Mouse (Mus musculus): ENCODE results near the gene Iglon5. TPM values are rescaled to one million over a fixed set of nuclear protein-coding genes. Genes with fewer than 3 reads are reported as not detected.

Gene Iglon5
- polyA plus RNA-seq (2015; fragmentation: Nextera tagmentation; extraction: Ambion mirVana): not detected in 2 replicates

- ATAC-seq (ENCODE audit: low read depth): no peak
- WGBS (ENCODE audit: insufficient replicate concordance): 2% methylated on average over 19 of the region's 41 CpGs
- no peak within 1 kb of the TSS for H3K27ac ChIP-seq (ENCODE audit: low read length)
- H3K4me3 ChIP-seq (ENCODE audit: low read depth, low read length): no peak within 1 kb of the TSS
- H3K27me3 ChIP-seq (ENCODE audit: control insufficient read depth, insufficient read depth, low read depth, low read length): peaks cover 27% of the 10 kb centered on the region
- no peaks in the 10 kb centered on the region for H3K4me1 ChIP-seq (ENCODE audit: control insufficient read depth, low read depth, low read length)
- no peak within 1 kb of the TSS for H3K9ac ChIP-seq (ENCODE audit: low read depth, low read length)
- H3K4me2 ChIP-seq (ENCODE audit: low read depth, low read length): no peak within 1 kb of the TSS
- H3K9me3 ChIP-seq (replicated peaks; ENCODE audit: control insufficient read depth, low read length): no peaks in the 10 kb centered on the region
- H3K36me3 ChIP-seq (ENCODE audit: control insufficient read depth, insufficient read depth): no peaks in the 10 kb centered on the region
These were observed at the start of gene Iglon5 for GRCm38 (mm10) chr7:43489631-43490125. Gene Iglon5 (minus strand): TSS chr7:43490075.

- Histone ChIP-seq H3K27ac (ENCODE audit: low read length) (no peak overlapping the region), H3K4me3 (ENCODE audit: low read depth, low read length) (no peak overlapping the region), H3K4me2 (ENCODE audit: low read depth, low read length) (no peak overlapping the region), H3K27me3 (ENCODE audit: control insufficient read depth, insufficient read depth, low read depth, low read length) (no peaks in the 10 kb centered on the region), H3K4me1 (ENCODE audit: control insufficient read depth, low read depth, low read length) (no peaks in the 10 kb centered on the region), H3K9ac (ENCODE audit: low read depth, low read length) (no peak overlapping the region), H3K36me3 (ENCODE audit: control insufficient read depth, insufficient read depth) (no peaks in the 10 kb centered on the region), H3K9me3 (replicated peaks; ENCODE audit: control insufficient read depth, low read length) (no peaks in the 10 kb centered on the region)
- ATAC-seq (ENCODE audit: low read depth): no peak
- 42% methylated on average over 4 of the region's 4 CpGs for WGBS (ENCODE audit: insufficient replicate concordance)
These were observed 48.6 kb upstream of the Iglon5 start for GRCm38 (mm10) chr7:43538524-43538923.

DNA sequence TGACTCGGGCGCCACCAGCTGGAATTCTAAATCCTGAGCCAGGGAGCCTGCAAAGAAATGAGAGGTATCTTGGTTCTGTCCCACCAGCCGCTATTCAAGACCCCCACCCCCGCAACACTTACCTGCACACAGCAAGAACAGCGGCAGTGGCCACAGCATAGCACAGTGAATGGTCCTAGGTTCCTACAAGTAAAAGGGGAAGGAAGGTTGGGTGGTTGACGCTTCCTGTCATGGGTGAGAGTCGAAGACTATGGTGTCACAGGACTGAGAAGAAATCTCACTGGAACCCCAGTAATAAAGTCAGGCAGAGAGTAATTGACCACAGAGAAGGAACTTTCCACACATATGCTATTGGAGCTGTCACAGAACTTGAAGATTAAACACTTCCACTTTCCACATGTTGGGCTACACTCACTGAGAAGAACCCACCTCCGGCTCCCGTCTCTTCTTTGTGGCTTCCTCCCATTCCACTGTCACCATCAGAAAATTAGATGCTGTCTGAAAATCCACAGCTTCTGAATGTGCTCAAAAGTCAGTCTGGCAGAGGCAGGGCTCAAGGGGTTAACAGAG lies 43.1 kb upstream of the Iglon5 start:
- no peaks in the 10 kb centered on the region for H3K27me3 ChIP-seq (ENCODE audit: control insufficient read depth, insufficient read depth, low read depth, low read length)
- 27% methylated on average over 9 of the region's 9 CpGs for WGBS (ENCODE audit: insufficient replicate concordance)
- H3K9ac ChIP-seq (ENCODE audit: low read depth, low read length): no peak overlapping the region
- no peaks in the 10 kb centered on the region for H3K36me3 ChIP-seq (ENCODE audit: control insufficient read depth, insufficient read depth)
- no peaks in the 10 kb centered on the region for H3K4me1 ChIP-seq (ENCODE audit: control insufficient read depth, low read depth, low read length)
- peak; percentile 37 for ATAC-seq (ENCODE audit: low read depth)
- no peaks in the 10 kb centered on the region for H3K9me3 ChIP-seq (replicated peaks; ENCODE audit: control insufficient read depth, low read length)
- 0 out of 2 replicates have a peak overlapping the region, but pooled peaks have one; percentile 26 for H3K27ac ChIP-seq (ENCODE audit: low read length)
- H3K4me3 ChIP-seq (ENCODE audit: low read depth, low read length): peak overlapping the region; percentile 36
- H3K4me2 ChIP-seq (ENCODE audit: low read depth, low read length): no peak overlapping the region

DNA sequence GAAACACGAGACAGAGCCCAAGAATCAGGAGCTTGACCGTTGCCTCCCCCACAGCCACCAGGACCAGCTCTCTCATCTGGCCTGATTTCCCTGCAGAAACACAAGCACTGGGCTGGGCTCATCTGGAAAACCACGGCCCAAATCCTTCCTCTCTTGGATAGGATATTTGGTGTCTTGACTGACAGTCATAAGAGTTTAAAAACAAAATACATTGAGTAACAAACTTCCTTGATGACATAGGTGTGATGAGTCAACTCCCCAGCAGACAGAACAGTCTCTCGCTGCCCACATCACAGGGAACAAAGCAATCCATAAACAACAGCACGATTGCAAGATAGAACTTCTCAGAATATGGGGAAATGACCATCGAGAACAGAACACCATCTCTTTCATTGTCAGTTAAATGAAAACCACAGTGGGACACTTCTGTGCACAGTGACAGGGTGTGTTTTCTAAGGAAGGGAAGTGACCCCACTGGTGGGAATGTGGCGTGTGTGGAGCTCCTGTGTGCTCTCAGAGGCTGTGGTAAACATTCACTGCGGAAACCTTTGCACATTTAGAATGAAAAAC lies 40.4 kb upstream of the Iglon5 start:
- H3K27me3 ChIP-seq (ENCODE audit: control insufficient read depth, insufficient read depth, low read depth, low read length): no peaks in the 10 kb centered on the region
- H3K4me1 ChIP-seq (ENCODE audit: control insufficient read depth, low read depth, low read length): no peaks in the 10 kb centered on the region
- WGBS (ENCODE audit: insufficient replicate concordance): 35% methylated on average over 8 of the region's 8 CpGs
- 0 out of 2 replicates have a peak, but pooled peaks have one; percentile 21 for ATAC-seq (ENCODE audit: low read depth)
- no peak overlapping the region for H3K4me2 ChIP-seq (ENCODE audit: low read depth, low read length)
- H3K4me3 ChIP-seq (ENCODE audit: low read depth, low read length): no peak overlapping the region
- H3K36me3 ChIP-seq (ENCODE audit: control insufficient read depth, insufficient read depth): no peaks in the 10 kb centered on the region
- H3K9me3 ChIP-seq (replicated peaks; ENCODE audit: control insufficient read depth, low read length): no peaks in the 10 kb centered on the region
- H3K27ac ChIP-seq (ENCODE audit: low read length): no peak overlapping the region
- H3K9ac ChIP-seq (ENCODE audit: low read depth, low read length): no peak overlapping the region

GRCm38 (mm10) chr7:43525313-43525712 lies 35.4 kb upstream of the Iglon5 start:
- H3K36me3 ChIP-seq (ENCODE audit: control insufficient read depth, insufficient read depth): no peaks in the 10 kb centered on the region
- WGBS (ENCODE audit: insufficient replicate concordance): 28% methylated on average over 3 of the region's 3 CpGs
- H3K27ac ChIP-seq (ENCODE audit: low read length): no peak overlapping the region
- no peak overlapping the region for H3K9ac ChIP-seq (ENCODE audit: low read depth, low read length)
- no peaks in the 10 kb centered on the region for H3K9me3 ChIP-seq (replicated peaks; ENCODE audit: control insufficient read depth, low read length)
- H3K4me2 ChIP-seq (ENCODE audit: low read depth, low read length): no peak overlapping the region
- H3K4me1 ChIP-seq (ENCODE audit: control insufficient read depth, low read depth, low read length): no peaks in the 10 kb centered on the region
- no peak for ATAC-seq (ENCODE audit: low read depth)
- H3K27me3 ChIP-seq (ENCODE audit: control insufficient read depth, insufficient read depth, low read depth, low read length): no peaks in the 10 kb centered on the region
- H3K4me3 ChIP-seq (ENCODE audit: low read depth, low read length): no peak overlapping the region

- Histone ChIP-seq H3K4me3 (ENCODE audit: low read depth, low read length) (no peak overlapping the region), H3K4me1 (ENCODE audit: control insufficient read depth, low read depth, low read length) (no peaks in the 10 kb centered on the region), H3K9me3 (replicated peaks; ENCODE audit: control insufficient read depth, low read length) (no peaks in the 10 kb centered on the region), H3K9ac (ENCODE audit: low read depth, low read length) (no peak overlapping the region), H3K36me3 (ENCODE audit: control insufficient read depth, insufficient read depth) (no peaks in the 10 kb centered on the region), H3K4me2 (ENCODE audit: low read depth, low read length) (no peak overlapping the region), H3K27me3 (ENCODE audit: control insufficient read depth, insufficient read depth, low read depth, low read length) (no peaks in the 10 kb centered on the region), H3K27ac (ENCODE audit: low read length) (no peak overlapping the region)
- no peak for ATAC-seq (ENCODE audit: low read depth)
- WGBS (ENCODE audit: insufficient replicate concordance): 62% methylated on average over 2 of the region's 2 CpGs
These were observed 32.9 kb upstream of the Iglon5 start for GRCm38 (mm10) chr7:43522776-43523175.

GRCm38 (mm10) chr7:43518341-43518740 lies 28.5 kb upstream of the Iglon5 start:
- Histone ChIP-seq H3K27me3 (ENCODE audit: control insufficient read depth, insufficient read depth, low read depth, low read length) (no peaks in the 10 kb centered on the region), H3K4me1 (ENCODE audit: control insufficient read depth, low read depth, low read length) (no peaks in the 10 kb centered on the region), H3K36me3 (ENCODE audit: control insufficient read depth, insufficient read depth) (no peaks in the 10 kb centered on the region), H3K9ac (ENCODE audit: low read depth, low read length) (no peak overlapping the region), H3K4me3 (ENCODE audit: low read depth, low read length) (no peak overlapping the region), H3K4me2 (ENCODE audit: low read depth, low read length) (no peak overlapping the region), H3K9me3 (replicated peaks; ENCODE audit: control insufficient read depth, low read length) (no peaks in the 10 kb centered on the region), H3K27ac (ENCODE audit: low read length) (no peak overlapping the region)
- 67% methylated on average over 15 of the region's 15 CpGs for WGBS (ENCODE audit: insufficient replicate concordance)
- ATAC-seq (ENCODE audit: low read depth): no peak

GRCm38 (mm10) chr7:43515076-43515475 lies 25.2 kb upstream of the Iglon5 start:
- no peak overlapping the region for H3K4me2 ChIP-seq (ENCODE audit: low read depth, low read length)
- ATAC-seq (ENCODE audit: low read depth): no peak
- H3K27me3 ChIP-seq (ENCODE audit: control insufficient read depth, insufficient read depth, low read depth, low read length): no peaks in the 10 kb centered on the region
- H3K9me3 ChIP-seq (replicated peaks; ENCODE audit: control insufficient read depth, low read length): no peaks in the 10 kb centered on the region
- 47% methylated on average over 5 of the region's 5 CpGs for WGBS (ENCODE audit: insufficient replicate concordance)
- H3K4me3 ChIP-seq (ENCODE audit: low read depth, low read length): no peak overlapping the region
- H3K9ac ChIP-seq (ENCODE audit: low read depth, low read length): no peak overlapping the region
- no peaks in the 10 kb centered on the region for H3K4me1 ChIP-seq (ENCODE audit: control insufficient read depth, low read depth, low read length)
- no peak overlapping the region for H3K27ac ChIP-seq (ENCODE audit: low read length)
- no peaks in the 10 kb centered on the region for H3K36me3 ChIP-seq (ENCODE audit: control insufficient read depth, insufficient read depth)

DNA sequence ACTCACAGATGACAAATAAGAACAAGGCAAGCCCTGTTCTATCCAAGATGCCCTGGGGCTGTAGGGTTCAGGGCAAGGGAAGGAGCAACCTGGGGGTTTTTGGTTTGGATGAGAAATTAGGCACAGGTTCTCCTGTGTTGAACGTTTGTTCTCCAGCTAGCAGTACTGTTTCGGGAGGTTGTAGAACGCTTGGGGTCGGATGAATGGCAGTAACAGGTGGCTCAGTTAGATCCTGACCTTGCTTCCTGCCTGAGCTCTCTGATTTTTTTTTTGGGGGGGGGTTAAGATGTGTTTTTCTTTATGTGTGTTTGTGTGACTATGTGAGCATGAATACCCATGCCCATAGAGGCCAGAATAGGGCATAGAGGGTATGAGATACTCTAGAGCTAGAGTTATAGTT lies 22.6 kb upstream of the Iglon5 start:
- Histone ChIP-seq H3K4me3 (ENCODE audit: low read depth, low read length) (no peak overlapping the region), H3K9me3 (replicated peaks; ENCODE audit: control insufficient read depth, low read length) (no peaks in the 10 kb centered on the region), H3K27ac (ENCODE audit: low read length) (no peak overlapping the region), H3K36me3 (ENCODE audit: control insufficient read depth, insufficient read depth) (no peaks in the 10 kb centered on the region), H3K9ac (ENCODE audit: low read depth, low read length) (no peak overlapping the region), H3K27me3 (ENCODE audit: control insufficient read depth, insufficient read depth, low read depth, low read length) (no peaks in the 10 kb centered on the region), H3K4me2 (ENCODE audit: low read depth, low read length) (no peak overlapping the region), H3K4me1 (ENCODE audit: control insufficient read depth, low read depth, low read length) (no peaks in the 10 kb centered on the region)
- 51% methylated on average over 4 of the region's 4 CpGs for WGBS (ENCODE audit: insufficient replicate concordance)
- ATAC-seq (ENCODE audit: low read depth): no peak

Data from liver, embryonic 16.5 days (tissue).